Mouse (Mus musculus) left cerebral cortex, adult 2 months (tissue): ENCODE measurements around the gene Slc1a1. TPM values are rescaled to one million over a fixed set of nuclear protein-coding genes. Genes with fewer than 3 reads are reported as not detected.

ENCODE experiments used
- DNase-seq, 2 experiments: peaks; one replicate each; pipeline ENCODE4 v3.0.0; 2021 to 2022; ENCODE audit warnings: low spot score in 2 of 2, mixed read lengths in 1 of 2; ENCODE audit errors: extremely low spot score in 1 of 2
- H3K27ac ChIP-seq: fragments of 200-600 bp; 2 replicates; pipeline ENCODE4 v1.8.1; 2022
- H3K4me3 ChIP-seq: fragments of 200-600 bp; 2 replicates; pipeline ENCODE4 v1.8.1; 2022
- CTCF ChIP-seq: fragments of 200-600 bp; IDR thresholded peaks from 2 replicates; pipeline ENCODE4 v1.8.1; 2022; ENCODE audit warnings: antibody characterized with exemption, mild to moderate bottlenecking, moderate library complexity
- intact Hi-C: fragments of 180-260 bp; cut with DNase I; formaldehyde crosslinking; loops from one replicate; pipeline ENCODE4 v1.15.1; 2025
- total RNA-seq, 2 experiments: library from RNA; stranded (reverse); gene quantifications; 2 replicates each; pipeline ENCODE4 v1.2.3; 2021

The Slc1a1 gene
- total RNA-seq, 2 experiments from 2014 or later: 111 to 112 TPM

DNA sequence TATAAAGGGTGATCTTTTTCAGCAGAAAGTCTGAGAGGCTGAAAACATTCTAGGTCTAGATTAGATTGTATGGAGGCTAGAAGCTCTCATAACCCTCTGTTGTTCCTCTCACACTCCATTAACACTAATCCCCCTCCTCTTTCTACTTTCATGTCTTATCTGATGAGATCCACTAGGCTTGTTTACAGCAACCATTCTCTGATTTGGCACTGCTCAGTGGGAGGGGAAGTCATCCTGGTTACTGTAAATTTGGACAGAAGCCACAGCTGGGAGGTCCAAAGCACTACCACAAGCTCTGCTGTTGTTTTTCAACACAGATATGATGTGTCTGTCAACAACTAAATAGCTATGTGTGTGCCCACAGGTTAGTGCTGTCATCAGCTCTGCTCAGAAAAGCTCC, 3.5 kb upstream of the Slc1a1 start:
- H3K27ac ChIP-seq: no peak overlapping the region
- no peak for DNase-seq
- intact Hi-C loops: no loop called here
- H3K4me3 ChIP-seq: no peak overlapping the region
- no peak for TF ChIP-seq CTCF

- DNase-seq: no peak
- Histone ChIP-seq H3K27ac (no peak overlapping the region), H3K4me3 (no peak overlapping the region)
- TF ChIP-seq CTCF: no peak
- intact Hi-C loops: no loop called here
Observed at GRCm38 (mm10) chr19:28832605-28833004, 2.2 kb upstream of the Slc1a1 start.

GRCm38 (mm10) chr19:28834388-28834787, 461 bp upstream of the Slc1a1 start:
- peak overlapping the region; percentile 90 for H3K27ac ChIP-seq
- peak overlapping the region; percentile 88 for H3K4me3 ChIP-seq
- intact Hi-C loops: no loop called here
- no peak for TF ChIP-seq CTCF
- no peak for DNase-seq

GRCm38 (mm10) chr19:28835500-28835864, 633 bp downstream of the Slc1a1 start:
- intact Hi-C loops: loop anchor here (1.0 to 5.0 kb wide), 2 partner anchors 52 to 128 kb away; partner anchors contain the start of gene Plpp6
- Histone ChIP-seq H3K27ac (peak overlapping the region; percentile 90), H3K4me3 (peak overlapping the region; percentile 88)
- TF ChIP-seq CTCF: no peak
- peak in 1 of 2 experiments; percentile 22 for DNase-seq

GRCm38 (mm10) chr19:28836116-28836515, 1.3 kb downstream of the Slc1a1 start:
- no peak for TF ChIP-seq CTCF
- peak overlapping the region; percentile 90; the same call in 1 of the 2 replicates for H3K27ac ChIP-seq
- intact Hi-C loops: loop anchor here (5.0 kb wide), 1 partner anchor 51 kb away; no protein-coding TSS in a partner anchor
- peak overlapping the region; percentile 88 for H3K4me3 ChIP-seq
- DNase-seq: no peak

DNA sequence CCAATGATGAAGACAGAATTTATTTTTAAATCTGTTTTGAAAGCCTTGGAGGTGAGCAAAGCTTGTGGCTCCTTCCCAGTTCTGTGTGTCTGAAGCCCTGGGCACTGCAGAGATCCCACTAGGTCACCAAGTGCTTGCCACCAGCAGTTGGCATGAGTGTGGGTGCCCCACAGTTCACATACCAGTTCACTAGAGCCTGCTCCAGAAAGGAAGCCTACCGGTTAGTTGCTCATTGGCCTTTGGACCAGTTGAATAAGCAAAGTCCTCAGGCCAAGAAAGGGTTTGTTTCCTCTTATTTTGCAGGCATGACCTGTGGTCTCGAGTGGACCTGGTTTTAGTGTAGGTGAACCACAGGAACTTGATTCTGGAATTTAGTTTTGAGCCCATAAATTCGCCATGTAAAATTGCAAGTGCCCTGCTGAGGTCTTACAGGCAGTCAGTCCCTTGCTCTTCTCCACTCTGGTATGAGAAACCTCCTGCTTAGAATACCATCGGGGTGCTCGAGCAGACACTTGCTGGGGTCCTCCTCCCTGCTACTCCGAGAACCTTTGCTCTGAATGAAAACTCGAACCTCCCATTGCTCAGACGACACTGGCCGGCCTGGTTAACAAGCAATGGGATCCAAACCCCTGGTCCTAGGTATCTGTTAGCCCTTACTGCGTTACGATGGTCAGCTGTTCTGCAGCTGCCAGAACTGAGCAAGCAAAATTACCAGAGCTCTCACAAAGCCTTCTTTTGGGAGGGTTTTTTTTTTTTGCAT, 2.0 kb downstream of the Slc1a1 start:
- no peak for TF ChIP-seq CTCF
- peak overlapping the region; percentile 88 for H3K4me3 ChIP-seq
- intact Hi-C loops: loop anchor here (5.0 kb wide), 1 partner anchor 50 kb away; no protein-coding TSS in a partner anchor
- H3K27ac ChIP-seq: 0 out of 2 replicates have a peak overlapping the region, but pooled peaks have one; percentile 90
- DNase-seq: no peak

- no peak overlapping the region for H3K27ac ChIP-seq
- intact Hi-C loops: loop anchor here (5.0 kb wide), 1 partner anchor 49 kb away; no protein-coding TSS in a partner anchor
- no peak overlapping the region for H3K4me3 ChIP-seq
- TF ChIP-seq CTCF: no peak
- no peak for DNase-seq
Observed at GRCm38 (mm10) chr19:28838796-28839195, 3.9 kb downstream of the Slc1a1 start.

DNA sequence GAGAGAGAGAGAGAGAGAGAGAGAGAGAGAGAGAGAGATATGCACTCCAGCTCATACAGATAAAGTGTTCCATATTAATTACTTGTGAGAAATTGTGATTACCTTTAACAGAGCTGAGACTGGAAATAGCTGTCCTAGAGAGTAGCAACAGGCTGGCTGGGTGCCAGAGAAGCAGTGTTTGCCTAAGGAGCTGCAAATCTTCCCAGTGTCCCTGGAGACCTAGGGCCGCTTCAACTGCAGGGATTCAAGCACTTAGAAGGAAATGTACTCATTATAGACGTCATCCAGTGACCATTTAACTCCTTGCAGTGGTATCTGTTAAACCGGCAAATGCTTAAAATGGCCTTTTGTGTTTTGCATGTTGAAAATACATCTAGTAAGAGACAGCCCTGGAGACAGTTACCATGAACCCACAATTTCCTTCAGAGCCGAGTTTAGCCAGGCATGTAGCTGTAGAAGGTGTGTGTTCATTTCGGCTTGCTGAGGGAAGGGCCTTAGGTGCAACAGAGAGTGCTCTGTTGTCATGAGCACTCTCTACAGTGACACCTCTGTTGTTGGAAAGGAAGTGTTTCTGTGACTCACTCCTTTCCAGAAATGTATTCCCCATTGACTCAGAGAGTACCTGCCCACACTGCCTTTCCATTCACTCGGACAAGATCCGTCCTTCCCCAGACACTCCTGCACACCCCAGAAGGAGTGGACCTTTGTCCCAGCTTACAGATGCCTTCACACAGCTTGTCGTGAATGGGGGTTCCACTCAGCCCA, 10.3 kb downstream of the Slc1a1 start:
- Histone ChIP-seq H3K4me3 (no peak overlapping the region), H3K27ac (no peak overlapping the region)
- TF ChIP-seq CTCF: no peak; the same call in 1 of the 2 replicates
- peak in 1 of 2 experiments; percentile 37 for DNase-seq
- intact Hi-C loops: no loop called here

DNA sequence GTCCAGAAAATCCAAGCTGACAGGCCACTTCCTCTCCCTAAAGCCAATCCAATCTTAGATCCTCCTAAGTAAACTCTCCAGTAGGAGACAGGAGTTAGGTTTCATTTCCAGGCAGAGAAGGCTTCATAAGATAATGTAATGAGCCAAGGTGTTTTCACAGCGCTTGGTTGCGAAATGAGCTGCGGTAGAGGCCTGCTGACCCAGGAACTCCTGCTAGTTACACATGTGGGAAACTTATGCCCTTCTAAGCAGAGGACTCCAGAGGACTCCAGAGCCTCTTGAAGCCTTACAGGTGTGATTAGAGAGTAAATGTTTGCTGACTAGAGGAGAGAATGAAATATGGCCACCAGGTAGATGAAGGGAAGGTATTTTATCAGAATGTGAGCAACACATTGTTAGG, 15.7 kb downstream of the Slc1a1 start:
- H3K27ac ChIP-seq: no peak overlapping the region
- no peak for DNase-seq
- no peak overlapping the region for H3K4me3 ChIP-seq
- intact Hi-C loops: no loop called here
- TF ChIP-seq CTCF: no peak

DNA sequence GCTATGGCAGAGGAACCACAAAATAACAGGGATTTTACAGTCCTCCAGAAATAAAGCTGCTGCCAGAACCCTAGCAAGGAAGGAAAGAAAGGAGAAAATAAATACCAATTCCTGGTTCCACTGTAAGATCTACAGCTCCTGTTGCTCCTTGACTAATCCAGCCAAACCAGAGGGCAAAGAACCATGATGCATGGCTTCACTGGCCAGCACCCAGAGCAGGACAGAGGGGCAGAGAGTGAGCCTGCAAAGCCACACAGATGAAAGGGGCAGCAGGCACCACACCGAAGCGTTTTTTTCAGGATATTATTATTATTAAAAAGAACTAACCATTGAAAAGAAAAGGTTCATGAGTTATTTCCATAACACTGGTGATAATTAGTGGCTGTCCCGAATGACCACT, 17.2 kb downstream of the Slc1a1 start:
- DNase-seq: no peak
- no peak for TF ChIP-seq CTCF
- no peak overlapping the region for H3K27ac ChIP-seq
- intact Hi-C loops: no loop called here
- no peak overlapping the region for H3K4me3 ChIP-seq

GRCm38 (mm10) chr19:28854831-28855230, 20.0 kb downstream of the Slc1a1 start:
- intact Hi-C loops: no loop called here
- no peak overlapping the region for H3K27ac ChIP-seq
- TF ChIP-seq CTCF: no peak
- DNase-seq: no peak
- H3K4me3 ChIP-seq: no peak overlapping the region

DNA sequence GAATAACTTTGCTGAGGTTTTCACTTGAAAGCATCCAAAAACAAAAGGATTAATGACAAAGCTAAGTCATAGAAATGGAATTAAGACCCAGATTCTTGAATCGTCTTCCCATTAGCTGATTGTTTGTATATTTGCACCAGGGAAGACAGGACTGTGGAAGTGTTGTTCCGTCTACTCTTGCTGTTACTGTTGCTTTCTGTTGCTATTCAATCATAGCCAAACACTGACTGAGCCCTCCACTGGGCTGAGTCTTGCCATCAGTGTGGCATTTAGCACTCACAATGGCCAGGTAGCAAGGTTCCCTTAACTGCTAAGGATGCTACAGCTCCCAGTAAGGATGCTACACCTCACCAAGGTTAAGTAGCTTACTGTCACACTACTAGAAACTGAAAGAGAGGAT, 25.4 kb downstream of the Slc1a1 start:
- intact Hi-C loops: no loop called here
- Histone ChIP-seq H3K4me3 (no peak overlapping the region), H3K27ac (no peak overlapping the region)
- TF ChIP-seq CTCF: no peak
- DNase-seq: no peak
